Mouse (Mus musculus) stomach, postnatal 0 days (tissue): ENCODE measurements around the gene 1810049J17Rik. TPM values are rescaled to one million over a fixed set of nuclear protein-coding genes. Genes with fewer than 3 reads are reported as not detected.

Experiments used
- ATAC-seq: fragments of 200-750 bp; cut with Nextera tagmentation; 2 replicates; pipeline ENCODE4 v1.8.0; 2017; ENCODE audit not compliant: low FRiP score, low TSS enrichment
- DNase-seq: peaks from one replicate; pipeline ENCODE4 v3.0.0-alpha.2; 2016; ENCODE audit warnings: low spot score
- H3K27ac ChIP-seq: fragments of 300-500 bp; sonication (generic); replicated peaks from 2 replicates; pipeline ENCODE4 v1.5.1; 2014; ENCODE audit warnings: mild to moderate bottlenecking, control low read depth
- H3K27me3 ChIP-seq: fragments of 300-500 bp; sonication (generic); 2 replicates; pipeline ENCODE4 v1.6.1; 2014; ENCODE audit warnings: low read length; ENCODE audit not compliant: control insufficient read depth, insufficient read depth
- H3K36me3 ChIP-seq: fragments of 300-500 bp; sonication (generic); 2 replicates; pipeline ENCODE4 v1.6.1; 2014; ENCODE audit warnings: low read length, mixed read lengths; ENCODE audit not compliant: control insufficient read depth, insufficient read depth
- H3K4me1 ChIP-seq: fragments of 300-500 bp; sonication (generic); replicated peaks from 2 replicates; pipeline ENCODE4 v1.6.1; 2014; ENCODE audit warnings: antibody characterized with exemption; ENCODE audit not compliant: control insufficient read depth, insufficient read depth
- H3K4me2 ChIP-seq: fragments of 300-500 bp; sonication (generic); replicated peaks from 2 replicates; pipeline ENCODE4 v1.6.1; 2014; ENCODE audit warnings: low read depth, mild to moderate bottlenecking, control low read depth, moderate library complexity
- H3K4me3 ChIP-seq: fragments of 300-500 bp; sonication (generic); 2 replicates; pipeline ENCODE4 v1.5.1; 2014; ENCODE audit warnings: low read depth, low read length, control low read depth
- H3K9ac ChIP-seq: fragments of 300-500 bp; sonication (generic); 2 replicates; pipeline ENCODE4 v1.6.1; 2014; ENCODE audit warnings: mild to moderate bottlenecking, low read length, control low read depth, mixed read lengths
- H3K9me3 ChIP-seq: fragments of 300-500 bp; sonication (generic); 2 replicates; pipeline ENCODE4 v1.6.1; 2016; ENCODE audit warnings: low read length; ENCODE audit not compliant: control insufficient read depth
- CTCF ChIP-seq: IDR thresholded peaks from 2 replicates; pipeline ENCODE4 v1.5.1; 2016; ENCODE audit warnings: antibody characterized with exemption, low read depth, mild to moderate bottlenecking, moderate library complexity
- EP300 ChIP-seq: optimal IDR thresholded peaks from 2 replicates; pipeline ENCODE3; 2016; ENCODE audit warnings: antibody characterized with exemption
- WGBS: fragments of 180-500 bp; shearing (Covaris S2); extraction: QIAGEN DNeasy Blood & Tissue Kit; methylation state at CpG from one replicate; pipeline ENCODE4 v1.1.7; 2014; 5-methylcytosine and 5-hydroxymethylcytosine counted together
- polyA plus RNA-seq: library from polyadenylated mRNA; unstranded; fragments of >200 nt; fragmentation: Nextera tagmentation; extraction: Ambion mirVana; gene quantifications from 2 replicates; pipeline ENCODE4 v1.2.1, GENCODE M21; 2015

The 1810049J17Rik gene
- polyA plus RNA-seq, 1 experiment from 2014 or later: 3.9 TPM

GRCm38 (mm10) chr15:12330389-12330788, 8.7 kb upstream of the 1810049J17Rik start:
- DNase-seq (no peak), ATAC-seq (no peak)
- TF ChIP-seq EP300 (no peak), CTCF (no peak)
- Histone ChIP-seq H3K9ac (no peak overlapping the region), H3K4me3 (no peak overlapping the region), H3K27me3 (no peaks in the 10 kb centered on the region), H3K36me3 (no peaks in the 10 kb centered on the region), H3K4me2 (no peak overlapping the region), H3K27ac (no peak overlapping the region), H3K4me1 (no peaks in the 10 kb centered on the region), H3K9me3 (no peaks in the 10 kb centered on the region)
- 78% methylated on average over 3 of the region's 3 CpGs for WGBS

- no peaks in the 10 kb centered on the region for H3K27me3 ChIP-seq
- peak overlapping the region; percentile 10; the same call in 1 of the 2 replicates for H3K4me3 ChIP-seq
- WGBS: 81% methylated on average over 1 of the region's 1 CpGs
- H3K4me1 ChIP-seq: peaks cover 5% of the 10 kb centered on the region; the same call in 1 of the 2 replicates
- no peak for DNase-seq
- TF ChIP-seq CTCF (no peak), EP300 (no peak)
- H3K4me2 ChIP-seq: peak overlapping the region; percentile 32; the same call in 1 of the 2 replicates
- no peaks in the 10 kb centered on the region for H3K36me3 ChIP-seq
- no peak overlapping the region for H3K9ac ChIP-seq
- no peak overlapping the region for H3K27ac ChIP-seq
- no peaks in the 10 kb centered on the region for H3K9me3 ChIP-seq
- no peak for ATAC-seq
Measured at GRCm38 (mm10) chr15:12324326-12324725, 2.6 kb upstream of the 1810049J17Rik start.

GRCm38 (mm10) chr15:12322676-12323402, 1.1 kb upstream of the 1810049J17Rik start:
- H3K9me3 ChIP-seq: no peaks in the 10 kb centered on the region
- ATAC-seq (no peak), DNase-seq (no peak)
- H3K27me3 ChIP-seq: no peaks in the 10 kb centered on the region
- no peaks in the 10 kb centered on the region for H3K36me3 ChIP-seq
- H3K9ac ChIP-seq: peak overlapping the region; percentile 99
- H3K4me2 ChIP-seq: peak overlapping the region; percentile 91
- H3K4me3 ChIP-seq: peak overlapping the region; percentile 100
- no peak overlapping the region for H3K27ac ChIP-seq
- TF ChIP-seq CTCF (no peak), EP300 (no peak)
- WGBS: 7% methylated on average over 9 of the region's 9 CpGs
- H3K4me1 ChIP-seq: peaks cover 5% of the 10 kb centered on the region; the same call in 1 of the 2 replicates

GRCm38 (mm10) chr15:12321091-12321787, 460 bp downstream of the 1810049J17Rik start, which contains the start of gene Golph3:
TSS of gene Golph3 (plus strand) at chr15:12321450.
- Histone ChIP-seq H3K9ac (peak within 1 kb of the TSS; percentile 99), H3K36me3 (no peaks in the 10 kb centered on the region), H3K27me3 (no peaks in the 10 kb centered on the region), H3K4me1 (peaks cover 5% of the 10 kb centered on the region; the same call in 1 of the 2 replicates), H3K27ac (peak within 1 kb of the TSS; percentile 98), H3K9me3 (no peaks in the 10 kb centered on the region), H3K4me3 (peak within 1 kb of the TSS; percentile 100), H3K4me2 (peak within 1 kb of the TSS; percentile 91)
- TF ChIP-seq EP300: no peak
- TF ChIP-seq CTCF: no peak
- DNase-seq (peak; percentile 96), ATAC-seq (peak; percentile 90)
- WGBS: under 1% methylated on average over 64 of the region's 74 CpGs

GRCm38 (mm10) chr15:12320441-12321090, 1.1 kb downstream of the 1810049J17Rik start:
- ATAC-seq: peak; percentile 49; the same call in 1 of the 2 replicates
- Histone ChIP-seq H3K36me3 (no peaks in the 10 kb centered on the region), H3K4me1 (peaks cover 5% of the 10 kb centered on the region; the same call in 1 of the 2 replicates), H3K9me3 (no peaks in the 10 kb centered on the region), H3K4me2 (peak overlapping the region; percentile 91), H3K4me3 (peak overlapping the region; percentile 100), H3K9ac (peak overlapping the region; percentile 99), H3K27me3 (no peaks in the 10 kb centered on the region), H3K27ac (peak overlapping the region; percentile 98)
- WGBS: 2% methylated on average over 22 of the region's 22 CpGs
- DNase-seq: no peak
- no peak for TF ChIP-seq EP300
- TF ChIP-seq CTCF: no peak
